Mouse (Mus musculus): ENCODE data around the gene Myl7.
"Not testable (repeated sequence)": the region's sequence is repeated elsewhere in the genome, so short reads cannot be mapped to it uniquely, and the experiment has no call there.

Gene Myl7

GRCm38 (mm10) chr11:5898531-5898930 lies at the start of gene Myl7:
Gene Myl7, minus strand, starts transcription at chr11:5898782.
- no peak for DNase-seq

- no peak for DNase-seq
These were observed 49.2 kb upstream of the Myl7 start for GRCm38 (mm10) chr11:5947796-5948195.

GRCm38 (mm10) chr11:5945096-5945495 lies 46.5 kb upstream of the Myl7 start:
- DNase-seq = no peak

- no peak for DNase-seq
These were observed 44.4 kb upstream of the Myl7 start for GRCm38 (mm10) chr11:5942966-5943365.

- DNase-seq = not testable (repeated sequence)
These were observed 35.9 kb upstream of the Myl7 start for GRCm38 (mm10) chr11:5934531-5934930.

GRCm38 (mm10) chr11:5931947-5932346 lies 33.4 kb upstream of the Myl7 start:
- peak; percentile 39 for DNase-seq

GRCm38 (mm10) chr11:5930578-5930977 lies 32.0 kb upstream of the Myl7 start:
- no peak for DNase-seq

- no peak for DNase-seq
These were observed 28.2 kb upstream of the Myl7 start for GRCm38 (mm10) chr11:5926696-5927220.

- DNase-seq = no peak
These were observed 26.1 kb upstream of the Myl7 start for GRCm38 (mm10) chr11:5924699-5925098.

GRCm38 (mm10) chr11:5920323-5920960 lies 21.9 kb upstream of the Myl7 start:
- no peak for DNase-seq

- no peak for DNase-seq
These were observed 21.0 kb upstream of the Myl7 start for GRCm38 (mm10) chr11:5919606-5920005.

- DNase-seq = no peak
These were observed 19.5 kb upstream of the Myl7 start for GRCm38 (mm10) chr11:5918111-5918510.

- DNase-seq = no peak
These were observed 17.6 kb upstream of the Myl7 start for GRCm38 (mm10) chr11:5916178-5916548.

- no peak for DNase-seq
These were observed 17.0 kb upstream of the Myl7 start for GRCm38 (mm10) chr11:5915429-5916177.

- no peak for DNase-seq
These were observed 16.4 kb upstream of the Myl7 start for GRCm38 (mm10) chr11:5914940-5915339.

- no peak for DNase-seq
These were observed 15.4 kb upstream of the Myl7 start for GRCm38 (mm10) chr11:5913936-5914335.

- no peak for DNase-seq
These were observed 14.7 kb upstream of the Myl7 start for GRCm38 (mm10) chr11:5913256-5913655.

GRCm38 (mm10) chr11:5912635-5913034 lies 14.1 kb upstream of the Myl7 start:
- peak; percentile 70 for DNase-seq

GRCm38 (mm10) chr11:5908642-5909041 lies 10.1 kb upstream of the Myl7 start:
- no peak for DNase-seq

- DNase-seq = no peak
These were observed 8.5 kb upstream of the Myl7 start for GRCm38 (mm10) chr11:5907096-5907495.

- DNase-seq = no peak
These were observed 7.4 kb upstream of the Myl7 start for GRCm38 (mm10) chr11:5905778-5906518.

- no peak for DNase-seq
These were observed 6.3 kb upstream of the Myl7 start for GRCm38 (mm10) chr11:5904871-5905270.

GRCm38 (mm10) chr11:5904357-5904756 lies 5.8 kb upstream of the Myl7 start:
- DNase-seq = no peak

GRCm38 (mm10) chr11:5903844-5904243 lies 5.3 kb upstream of the Myl7 start:
- no peak for DNase-seq
